Mouse (Mus musculus): Measurements from ENCODE around the gene Nyx. TPM values are rescaled to one million over a fixed set of nuclear protein-coding genes. Genes with fewer than 3 reads are reported as not detected.
A peak's percentile ranks its signal among the peaks of the same experiment; 100 is the strongest.
"Not testable (repeated sequence)": the region's sequence is repeated elsewhere in the genome, so short reads cannot be mapped to it uniquely, and the experiment has no call there.

The Nyx gene
- 1 to 10 TPM in 1 of 2 experiments, under 1 TPM in 1; 0.59 to 1.1 TPM for total RNA-seq (2021)
- long read RNA-seq, experiment 1, result 0 reads
- long read RNA-seq, experiment 2, full-length matches to known transcripts, result 1 of 1 reads
- long read RNA-seq, experiment 2, partial matches to known transcripts, result 0 of 1 reads
- long read RNA-seq, experiment 2, other reads (novel, unspliced or antisense), result 0 of 1 reads

- Histone ChIP-seq H3K4me3 (no peak within 1 kb of the TSS), H3K27ac (peak within 1 kb of the TSS; percentile 88)
- no peak for TF ChIP-seq CTCF (conservative IDR thresholded peaks at IDR 0.05)
- no peak for DNase-seq (ENCODE audit: low spot score in 2 of 2)
These were observed at the start of gene Nyx for GRCm38 (mm10) chrX:13465810-13466209. Gene Nyx, plus strand, starts transcription at chrX:13466110.

GRCm38 (mm10) chrX:13422047-13422446 lies 43.9 kb upstream of the Nyx start:
- Histone ChIP-seq H3K27ac (no peak overlapping the region), H3K4me3 (no peak overlapping the region)
- DNase-seq (ENCODE audit: low spot score in 2 of 2), result no peak
- no peak for TF ChIP-seq CTCF (conservative IDR thresholded peaks at IDR 0.05)

DNA sequence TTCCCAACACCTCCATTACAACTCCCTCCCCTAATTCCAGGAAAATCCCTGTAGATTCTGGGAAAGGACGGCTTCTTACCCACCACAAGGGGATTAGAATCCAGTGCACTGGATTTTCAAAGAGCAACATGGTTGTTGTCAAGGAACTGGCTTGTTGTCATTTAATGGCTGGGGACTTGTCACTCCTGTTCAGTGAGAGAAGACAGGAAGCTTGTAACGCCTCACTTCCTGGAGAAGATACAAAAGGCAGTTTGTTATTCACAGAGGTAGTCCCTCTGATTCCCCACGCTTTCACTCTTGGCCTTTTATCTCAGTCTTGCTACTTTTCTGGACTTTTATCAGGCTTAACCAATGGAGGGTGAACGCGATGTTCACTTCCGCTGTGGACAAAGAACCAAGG lies 34.5 kb upstream of the Nyx start:
- Histone ChIP-seq H3K27ac (no peak overlapping the region), H3K4me3 (no peak overlapping the region)
- DNase-seq (ENCODE audit: low spot score in 2 of 2), result no peak
- TF ChIP-seq CTCF (conservative IDR thresholded peaks at IDR 0.05), result no peak

- not testable (repeated sequence) for H3K4me3 ChIP-seq; DNase-seq (ENCODE audit: low spot score in 2 of 2); H3K27ac ChIP-seq
These were observed 29.9 kb upstream of the Nyx start for GRCm38 (mm10) chrX:13436042-13436441.

- H3K27ac ChIP-seq; H3K4me3 ChIP-seq; DNase-seq (ENCODE audit: low spot score in 2 of 2): not testable (repeated sequence)
These were observed 9.4 kb upstream of the Nyx start for GRCm38 (mm10) chrX:13456544-13456943.

GRCm38 (mm10) chrX:13458766-13459165 lies 7.1 kb upstream of the Nyx start:
- no peak for TF ChIP-seq CTCF (conservative IDR thresholded peaks at IDR 0.05)
- Histone ChIP-seq H3K27ac (no peak overlapping the region), H3K4me3 (no peak overlapping the region)
- DNase-seq (ENCODE audit: low spot score in 2 of 2), result no peak

DNA sequence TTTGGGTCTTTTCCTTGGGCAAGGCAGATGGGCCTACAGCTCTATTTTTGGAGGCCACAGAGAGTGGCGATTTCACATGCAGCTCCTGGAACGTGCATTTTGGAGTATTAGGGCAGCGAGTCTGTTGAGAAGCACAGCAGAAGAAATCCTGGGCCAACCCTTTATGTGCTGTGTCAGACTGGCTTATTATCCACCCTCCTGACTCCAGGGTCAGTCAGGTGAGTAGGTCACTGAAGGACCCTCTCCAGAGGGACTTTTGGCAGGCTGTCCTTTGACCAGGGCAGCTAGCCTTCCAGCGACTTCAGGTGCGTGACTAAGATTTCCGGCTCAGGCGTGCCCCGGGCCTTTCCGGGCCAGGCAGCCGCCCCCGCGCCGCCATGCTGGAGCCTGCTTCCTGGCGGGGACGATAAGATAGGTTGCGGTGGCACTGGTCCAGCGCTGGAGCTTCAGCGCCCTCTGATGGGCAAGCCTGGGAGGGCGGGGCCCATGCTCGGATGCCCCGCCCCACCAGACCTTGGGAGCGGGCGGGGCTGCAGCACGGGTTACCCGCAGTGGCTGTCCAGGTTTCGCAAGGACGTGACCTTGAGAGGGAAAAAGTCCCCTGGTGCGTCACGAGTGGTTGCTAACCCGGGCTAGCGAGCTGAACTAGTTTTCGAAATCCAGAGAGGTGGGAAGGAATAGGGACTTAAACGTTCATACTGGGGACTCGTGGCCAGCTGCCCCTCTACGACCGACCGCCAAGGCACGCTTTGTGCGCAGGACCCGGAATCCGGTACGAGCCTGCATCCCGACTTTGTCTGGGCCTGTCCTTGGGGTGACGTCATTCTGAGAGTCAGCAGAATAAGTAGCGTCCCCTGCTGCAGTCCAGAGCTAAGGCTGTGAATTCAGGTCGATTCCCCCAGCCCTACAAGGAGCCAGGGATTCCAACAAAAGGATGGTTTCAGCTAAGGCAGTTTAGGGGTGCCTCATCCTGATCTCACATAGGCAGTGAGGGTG lies 4.3 kb upstream of the Nyx start:
- Histone ChIP-seq H3K4me3 (peak overlapping the region; percentile 59), H3K27ac (peak overlapping the region; percentile 91)
- peak; percentile 76 to 85 for DNase-seq (ENCODE audit: low spot score in 2 of 2)
- peak; percentile 88 for TF ChIP-seq CTCF (conservative IDR thresholded peaks at IDR 0.05)

- no peak for DNase-seq (ENCODE audit: low spot score in 2 of 2)
- H3K4me3 ChIP-seq, result no peak overlapping the region
- no peak for TF ChIP-seq CTCF (conservative IDR thresholded peaks at IDR 0.05)
- no peak overlapping the region for H3K27ac ChIP-seq
These were observed 2.9 kb upstream of the Nyx start for GRCm38 (mm10) chrX:13462982-13463517.

- no peak for DNase-seq (ENCODE audit: low spot score in 2 of 2)
- H3K4me3 ChIP-seq, result no peak overlapping the region
- H3K27ac ChIP-seq, result peak overlapping the region; percentile 88
- TF ChIP-seq CTCF (conservative IDR thresholded peaks at IDR 0.05), result no peak
These were observed 771 bp downstream of the Nyx start for GRCm38 (mm10) chrX:13466681-13467080.

DNA sequence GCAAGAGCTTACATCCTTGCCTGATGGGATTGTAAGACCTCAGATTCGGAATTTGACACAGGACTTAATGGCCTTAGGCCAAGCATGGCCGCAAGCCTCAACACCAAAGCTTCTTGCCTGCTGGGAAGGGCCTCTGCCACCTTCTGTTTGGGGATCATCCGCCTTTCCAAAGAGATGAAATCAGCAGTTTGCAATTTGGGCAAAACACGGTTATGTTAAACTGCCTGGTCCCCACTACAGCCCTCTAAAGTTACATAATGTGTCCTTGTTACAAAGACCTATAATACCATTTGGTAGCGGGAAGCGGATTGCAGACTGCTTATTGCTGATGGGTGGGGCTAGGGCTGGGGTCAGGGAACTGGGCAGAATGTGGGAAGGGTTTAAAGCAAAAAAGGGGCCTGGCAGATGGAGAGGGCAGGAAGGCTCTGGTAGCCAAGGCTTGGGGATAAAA lies 1.2 kb downstream of the Nyx start:
- peak overlapping the region; percentile 88 for H3K27ac ChIP-seq
- TF ChIP-seq CTCF (conservative IDR thresholded peaks at IDR 0.05), result no peak
- no peak overlapping the region for H3K4me3 ChIP-seq
- no peak for DNase-seq (ENCODE audit: low spot score in 2 of 2)

- TF ChIP-seq CTCF (conservative IDR thresholded peaks at IDR 0.05), result no peak
- Histone ChIP-seq H3K4me3 (peak overlapping the region; percentile 26; the same call in 1 of the 2 replicates), H3K27ac (peak overlapping the region; percentile 88)
- peak; percentile 42 to 79 for DNase-seq (ENCODE audit: low spot score in 2 of 2)
These were observed 3.5 kb downstream of the Nyx start for GRCm38 (mm10) chrX:13469160-13470116.

DNA sequence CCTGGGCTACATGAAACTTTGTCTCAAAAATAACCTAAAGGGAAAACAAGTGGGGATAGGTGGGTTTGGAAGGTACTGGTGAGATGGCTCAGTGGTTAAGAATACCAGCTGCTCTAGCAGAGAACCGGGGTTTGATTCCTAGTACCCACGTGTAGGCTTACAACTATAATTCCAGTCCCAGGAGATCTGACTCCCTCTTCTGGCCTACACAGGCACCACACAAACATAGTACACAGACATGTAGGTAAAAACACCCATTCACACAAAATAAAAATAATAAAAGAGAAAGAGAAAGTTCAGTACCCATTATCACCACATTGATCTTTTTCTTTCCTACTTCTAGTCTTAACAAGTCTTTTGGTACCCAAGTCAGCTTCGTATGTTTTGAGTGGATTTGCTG lies 6.0 kb downstream of the Nyx start:
- no peak for DNase-seq (ENCODE audit: low spot score in 2 of 2)
- TF ChIP-seq CTCF (conservative IDR thresholded peaks at IDR 0.05), result peak; percentile 21; the same call in 1 of the 2 replicates
- Histone ChIP-seq H3K27ac (no peak overlapping the region), H3K4me3 (no peak overlapping the region)
